Mouse (Mus musculus): ENCODE data around the gene Mrps25.

DNA sequence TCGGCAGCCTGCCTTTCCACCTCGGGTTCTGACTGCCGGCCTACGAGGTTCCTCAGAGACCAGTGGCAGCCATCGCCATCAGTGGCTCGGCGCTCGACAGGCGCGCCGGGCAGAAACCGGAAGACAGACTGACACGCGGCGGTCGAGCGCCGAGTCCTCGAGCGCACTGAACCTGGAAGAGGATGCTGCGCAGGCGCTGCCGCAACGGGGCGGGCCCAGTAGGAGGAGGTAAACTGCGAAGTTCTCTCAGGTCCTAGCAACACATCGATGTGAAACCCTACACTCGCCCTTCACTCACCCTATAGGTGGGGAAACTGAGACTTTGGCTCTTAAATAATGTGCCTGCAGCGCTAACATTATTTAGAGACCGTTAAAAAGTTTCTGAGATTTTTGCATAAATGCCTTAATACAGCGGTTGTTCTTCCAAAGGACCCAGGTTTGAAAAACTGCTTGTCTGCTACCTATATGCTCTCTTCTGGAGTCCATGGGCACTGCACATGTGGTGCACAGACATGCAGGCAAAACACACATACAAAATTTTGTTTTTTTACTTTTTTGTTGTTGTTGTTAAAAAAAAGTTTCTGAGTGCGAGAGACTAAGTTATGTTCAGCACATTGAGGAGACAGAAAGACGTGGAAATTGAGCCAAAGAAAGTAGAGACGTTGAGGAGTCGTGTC lies 31.1 kb upstream of the Mrps25 start, which contains the start of gene Rbsn:
- TF ChIP-seq POLR2A (IDR thresholded peaks at IDR 0.05; ENCODE audit: borderline replicate concordance, control insufficient read depth, low read depth, low read length), result peak; percentile 83; the same call in 1 of the 2 replicates
- TF ChIP-seq CTCF (IDR thresholded peaks at IDR 0.05; ENCODE audit: control insufficient read depth, insufficient read depth, low read length), result no peak

Data from bone marrow, adult 2 months (tissue).